Mouse (Mus musculus): ENCODE data around the gene Serpinb9.
"Not testable (repeated sequence)": the region's sequence is repeated elsewhere in the genome, so short reads cannot be mapped to it uniquely, and the experiment has no call there.

Gene Serpinb9

GRCm38 (mm10) chr13:33003523-33004413 is 718 bp downstream of the Serpinb9 start:
- no peak for DNase-seq

- DNase-seq, result peak; percentile 95
Measured at GRCm38 (mm10) chr13:33004414-33005105, 1.5 kb downstream of the Serpinb9 start.

- DNase-seq, result peak; percentile 54
Measured at GRCm38 (mm10) chr13:33005501-33006075, 2.5 kb downstream of the Serpinb9 start.

- no peak for DNase-seq
Measured at GRCm38 (mm10) chr13:33006555-33006954, 3.5 kb downstream of the Serpinb9 start.

GRCm38 (mm10) chr13:33012395-33012794 is 9.3 kb downstream of the Serpinb9 start:
- no peak for DNase-seq

DNA sequence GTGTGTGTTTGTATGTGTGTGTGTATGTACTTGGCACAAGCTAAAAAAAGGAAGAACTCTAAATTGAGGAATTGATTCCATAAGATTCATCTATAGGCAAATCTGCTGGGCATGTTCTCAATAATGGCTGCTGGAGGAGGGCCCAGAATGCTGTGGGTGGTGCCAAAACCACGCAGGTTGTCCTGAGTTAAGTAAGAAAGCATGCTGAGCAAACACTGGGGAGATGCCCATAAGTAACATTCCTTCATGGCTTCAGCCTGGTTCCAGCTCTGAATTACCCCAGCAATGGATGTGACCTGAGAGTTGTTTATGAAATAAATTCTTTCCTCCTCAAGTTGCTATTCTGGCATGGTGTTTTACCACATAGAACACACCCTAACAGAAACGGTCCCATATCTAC is 10.2 kb downstream of the Serpinb9 start:
- DNase-seq, result no peak

DNA sequence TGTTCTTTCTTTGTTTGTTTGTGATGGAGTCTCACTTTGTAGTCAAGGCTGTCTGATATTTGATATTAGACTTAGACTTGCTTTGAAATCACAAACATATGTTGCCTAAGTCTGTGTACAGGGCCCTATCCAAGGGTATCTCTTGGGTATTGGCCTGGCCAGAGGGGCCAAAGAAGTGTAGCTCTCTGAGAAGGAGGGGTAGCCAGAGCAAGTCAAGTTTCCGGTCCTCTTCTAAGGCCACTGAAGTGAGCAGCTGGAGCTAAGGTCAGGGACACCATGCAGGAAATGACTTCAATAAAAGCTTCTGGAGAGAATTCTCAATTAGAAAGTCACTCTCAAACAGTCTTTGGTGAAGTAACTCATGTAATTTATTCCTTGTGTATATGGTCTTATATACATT is 19.3 kb downstream of the Serpinb9 start:
- DNase-seq, result no peak

DNA sequence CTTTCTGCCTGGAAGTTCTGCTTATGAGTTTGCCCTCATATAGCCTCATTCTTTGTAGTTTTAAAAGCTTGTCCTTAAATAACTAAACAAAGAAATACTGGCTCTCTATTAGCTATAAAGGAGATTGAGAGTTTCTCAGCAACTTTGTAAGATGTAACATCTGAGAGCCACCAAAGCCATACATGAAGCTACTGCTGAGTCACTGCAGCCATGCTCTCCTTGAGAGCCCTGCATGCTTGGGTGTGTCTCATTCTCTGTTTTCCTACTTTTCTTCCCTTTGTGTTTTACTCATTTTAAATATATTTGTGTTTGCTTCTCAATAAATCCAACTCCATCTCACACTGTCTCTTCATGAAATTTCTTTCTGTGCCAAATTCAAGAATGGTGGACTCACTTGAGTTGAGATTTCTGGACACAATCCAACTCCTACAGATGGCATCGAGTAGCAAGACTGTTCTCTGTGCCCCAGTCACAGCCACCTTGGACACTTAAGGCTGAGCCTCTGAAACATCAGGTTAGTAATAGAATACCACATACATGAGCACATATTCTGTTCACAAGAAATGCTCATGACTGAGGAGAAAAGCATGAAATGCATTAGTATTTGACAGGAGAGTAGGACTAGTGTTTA is 23.5 kb downstream of the Serpinb9 start:
- DNase-seq, result no peak

GRCm38 (mm10) chr13:33027244-33027643 is 24.2 kb downstream of the Serpinb9 start, which contains the start of gene Serpinb9b:
Gene Serpinb9b, plus strand, starts transcription at chr13:33027416.
- DNase-seq, result no peak

DNA sequence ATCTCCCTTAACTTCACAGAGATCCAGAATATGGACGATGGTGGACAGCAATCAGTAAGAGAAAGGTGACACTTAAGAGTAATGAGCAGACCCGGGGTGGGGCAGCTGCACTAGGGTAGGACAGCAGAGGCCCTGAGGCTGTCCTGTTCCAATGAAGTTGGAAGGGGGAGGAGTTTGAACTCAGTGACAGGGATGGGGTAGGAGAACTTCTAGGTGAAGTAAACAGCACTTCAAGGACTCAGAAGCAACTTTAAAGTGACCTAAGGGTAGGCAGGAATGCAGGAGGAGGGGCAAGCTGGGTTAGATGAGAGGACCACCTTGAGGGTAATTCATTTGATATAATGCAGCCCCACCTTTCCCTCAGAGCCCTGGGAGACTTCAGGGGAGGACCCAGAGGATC is 25.1 kb downstream of the Serpinb9 start:
- no peak for DNase-seq

GRCm38 (mm10) chr13:33028550-33028949 is 25.5 kb downstream of the Serpinb9 start:
- DNase-seq, result no peak

- not testable (repeated sequence) for DNase-seq
Measured at GRCm38 (mm10) chr13:33029478-33029877, 26.4 kb downstream of the Serpinb9 start.

DNA sequence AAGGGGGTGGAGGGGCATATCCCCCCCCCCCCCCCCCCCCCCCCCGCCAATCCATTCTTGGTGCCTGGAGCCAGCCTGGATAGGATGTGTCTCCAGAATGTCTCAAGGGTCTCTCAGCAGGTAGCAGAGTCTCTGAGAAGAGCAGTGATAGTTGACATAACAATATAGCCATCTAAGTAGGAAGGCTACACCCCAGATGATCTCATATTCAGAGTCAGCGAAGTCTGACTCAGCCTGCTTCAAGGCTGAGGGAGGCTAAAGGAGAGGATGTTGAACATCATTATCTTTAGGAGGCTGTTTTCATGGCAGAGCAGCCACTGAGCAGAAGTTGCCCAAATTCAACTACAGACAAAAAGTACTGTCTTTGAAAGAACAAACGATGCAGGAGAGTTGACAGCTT is 27.2 kb downstream of the Serpinb9 start:
- DNase-seq, result no peak

GRCm38 (mm10) chr13:33035506-33035905 is 32.5 kb downstream of the Serpinb9 start:
- no peak for DNase-seq

- no peak for DNase-seq
Measured at GRCm38 (mm10) chr13:33043542-33043941, 40.5 kb downstream of the Serpinb9 start.

GRCm38 (mm10) chr13:33047234-33047633 is 44.2 kb downstream of the Serpinb9 start:
- DNase-seq, result no peak

DNA sequence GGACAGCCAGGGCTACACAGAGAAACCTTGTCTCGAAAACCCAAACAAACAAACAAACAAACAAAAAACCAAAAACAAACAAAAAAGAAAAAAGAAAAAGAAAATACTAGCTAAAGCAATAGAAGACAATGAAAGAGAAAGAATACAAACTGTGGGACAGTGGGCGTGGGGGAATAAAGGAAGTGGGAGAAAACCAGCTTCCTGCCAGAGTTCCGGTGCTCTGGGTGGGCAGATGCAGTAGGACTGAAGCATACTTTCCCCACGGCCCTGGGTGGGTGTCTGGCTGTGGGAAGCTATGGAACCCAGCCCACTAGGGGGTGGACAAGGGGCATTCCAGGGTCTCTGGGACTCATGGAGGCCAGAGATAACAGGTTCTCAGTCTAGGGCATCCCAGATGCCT is 45.1 kb downstream of the Serpinb9 start:
- no peak for DNase-seq

DNA sequence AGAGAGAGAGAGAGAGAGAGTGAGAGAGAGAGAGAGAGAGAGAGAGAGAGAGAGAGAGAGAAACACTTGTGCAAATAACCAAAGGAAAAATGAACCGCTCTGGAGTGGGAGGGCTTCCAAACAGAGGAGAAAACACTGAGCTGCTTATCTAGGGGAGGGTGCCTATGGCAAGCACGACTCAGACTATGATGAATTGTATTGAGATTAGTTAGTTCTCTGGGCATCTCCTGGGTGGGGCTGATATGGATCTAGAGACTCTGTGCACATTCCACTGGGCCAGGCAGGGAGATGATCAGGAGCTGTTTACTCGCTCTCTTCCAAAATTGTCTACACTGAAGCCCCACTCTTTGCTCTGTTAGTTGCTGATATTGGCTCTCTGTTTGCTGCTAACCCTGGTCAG is 48.6 kb downstream of the Serpinb9 start:
- DNase-seq, result no peak

- no peak for DNase-seq
Measured at GRCm38 (mm10) chr13:33063048-33063447, 60.0 kb downstream of the Serpinb9 start.
